Mouse (Mus musculus): Measurements from ENCODE around the gene Slk. TPM values are rescaled to one million over a fixed set of nuclear protein-coding genes. Genes with fewer than 3 reads are reported as not detected.
A peak's percentile ranks its signal among the peaks of the same experiment; 100 is the strongest.

The Slk gene
- total and polyA plus RNA-seq, 2 experiments from 2014 or later: 17.7 to 45.8 TPM

DNA sequence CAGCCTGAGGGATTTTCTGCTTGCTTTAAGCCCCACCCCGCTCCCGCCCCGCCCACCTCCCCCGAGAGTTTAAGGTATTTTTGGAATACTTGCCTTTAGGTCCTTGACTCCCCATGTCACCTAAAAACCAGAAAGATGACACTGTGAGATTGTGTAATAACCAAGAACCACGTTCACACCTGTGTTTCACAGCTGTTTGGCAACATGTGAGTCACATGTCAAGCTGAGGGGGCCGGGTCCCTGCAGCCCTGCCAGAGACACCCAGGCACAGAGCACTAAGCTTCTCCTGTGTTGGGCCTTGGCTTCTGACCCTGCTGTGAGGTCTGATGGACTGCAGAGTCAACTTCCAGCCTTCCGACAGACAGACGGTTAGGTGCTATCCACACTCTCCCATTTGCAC is 88.1 kb downstream of the Slk start:
- Histone ChIP-seq H3K9ac (replicated peaks; ENCODE audit: low read depth, low read length) (no peak overlapping the region), H3K9me3 (replicated peaks; ENCODE audit: control insufficient read depth, low read length) (no peaks in the 10 kb centered on the region), H3K27me3 (ENCODE audit: control insufficient read depth, insufficient read depth, low read length) (no peaks in the 10 kb centered on the region), H3K36me3 (replicated peaks; ENCODE audit: control insufficient read depth, insufficient read depth, low read length) (no peaks in the 10 kb centered on the region), H3K4me1 (ENCODE audit: control insufficient read depth, insufficient read depth) (no peaks in the 10 kb centered on the region), H3K4me2 (ENCODE audit: low read depth, low read length) (no peak overlapping the region), H3K4me3 (ENCODE audit: low read depth, low read length) (no peak overlapping the region), H3K27ac (ENCODE audit: low read depth) (no peak overlapping the region)
- ATAC-seq (ENCODE audit: insufficient read depth, low read depth) (no peak), DNase-seq (ENCODE audit: low spot score) (no peak)
- WGBS: 58% methylated on average over 8 of the region's 8 CpGs
- TF ChIP-seq EP300 (IDR thresholded peaks at IDR 0.05; ENCODE audit: low read depth) (no peak), CTCF (IDR thresholded peaks at IDR 0.05; ENCODE audit: low read depth) (no peak)

DNA sequence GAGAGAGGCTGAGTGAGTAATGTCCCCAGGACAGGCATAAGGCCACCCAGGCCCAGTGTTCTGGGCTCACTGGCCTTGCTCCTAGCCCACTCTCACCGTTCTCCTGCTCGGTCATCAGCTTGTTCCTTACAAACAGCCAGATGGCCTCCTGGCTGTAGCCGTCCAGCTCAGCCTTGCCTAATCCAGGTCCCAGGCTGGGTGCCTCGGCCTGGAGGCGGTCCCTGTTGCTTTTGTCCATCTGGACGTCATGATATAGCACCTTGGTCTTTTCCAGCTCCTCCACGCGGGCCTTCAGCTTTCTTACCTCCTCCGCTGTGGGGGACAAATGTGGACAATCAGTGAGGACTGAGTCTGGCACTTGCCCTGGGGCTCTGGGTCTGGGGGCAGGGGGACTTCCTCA is 88.9 kb downstream of the Slk start:
- Histone ChIP-seq H3K27me3 (ENCODE audit: control insufficient read depth, insufficient read depth, low read length) (no peaks in the 10 kb centered on the region), H3K27ac (ENCODE audit: low read depth) (no peak overlapping the region), H3K9ac (replicated peaks; ENCODE audit: low read depth, low read length) (no peak overlapping the region), H3K36me3 (replicated peaks; ENCODE audit: control insufficient read depth, insufficient read depth, low read length) (no peaks in the 10 kb centered on the region), H3K4me2 (ENCODE audit: low read depth, low read length) (no peak overlapping the region), H3K4me3 (ENCODE audit: low read depth, low read length) (no peak overlapping the region), H3K4me1 (ENCODE audit: control insufficient read depth, insufficient read depth) (no peaks in the 10 kb centered on the region), H3K9me3 (replicated peaks; ENCODE audit: control insufficient read depth, low read length) (no peaks in the 10 kb centered on the region)
- TF ChIP-seq CTCF (IDR thresholded peaks at IDR 0.05; ENCODE audit: low read depth) (no peak), EP300 (IDR thresholded peaks at IDR 0.05; ENCODE audit: low read depth) (no peak)
- DNase-seq (ENCODE audit: low spot score) (no peak), ATAC-seq (ENCODE audit: insufficient read depth, low read depth) (no peak)
- 68% methylated on average over 9 of the region's 9 CpGs for WGBS

DNA sequence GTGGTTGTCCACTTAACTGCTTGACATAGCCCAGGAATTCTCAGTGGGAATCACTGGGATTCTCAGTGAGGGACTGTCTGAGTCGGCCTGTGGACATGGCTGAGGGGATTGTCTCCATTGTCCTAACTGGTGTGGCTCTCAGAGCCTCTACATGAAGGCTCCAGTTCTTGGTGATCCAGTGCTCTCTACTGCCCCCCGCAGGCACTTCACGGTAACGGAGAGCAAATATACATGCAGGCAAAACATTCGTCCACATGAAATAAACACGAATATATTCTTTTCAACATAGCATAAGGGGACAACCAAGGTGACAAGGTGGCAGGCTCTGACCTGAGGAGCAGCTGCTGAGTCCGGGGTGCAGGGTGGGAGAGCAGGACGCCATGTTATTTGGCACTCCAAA is 94.9 kb downstream of the Slk start:
- 44% methylated on average over 8 of the region's 8 CpGs for WGBS
- Histone ChIP-seq H3K9me3 (replicated peaks; ENCODE audit: control insufficient read depth, low read length) (no peaks in the 10 kb centered on the region), H3K9ac (replicated peaks; ENCODE audit: low read depth, low read length) (no peak overlapping the region), H3K4me1 (ENCODE audit: control insufficient read depth, insufficient read depth) (no peaks in the 10 kb centered on the region), H3K36me3 (replicated peaks; ENCODE audit: control insufficient read depth, insufficient read depth, low read length) (no peaks in the 10 kb centered on the region), H3K4me3 (ENCODE audit: low read depth, low read length) (no peak overlapping the region), H3K4me2 (ENCODE audit: low read depth, low read length) (no peak overlapping the region), H3K27ac (ENCODE audit: low read depth) (no peak overlapping the region), H3K27me3 (ENCODE audit: control insufficient read depth, insufficient read depth, low read length) (no peaks in the 10 kb centered on the region)
- peak; percentile 39; the same call in 1 of the 2 replicates for ATAC-seq (ENCODE audit: insufficient read depth, low read depth)
- peak; percentile 62 for TF ChIP-seq CTCF (IDR thresholded peaks at IDR 0.05; ENCODE audit: low read depth)
- no peak for TF ChIP-seq EP300 (IDR thresholded peaks at IDR 0.05; ENCODE audit: low read depth)
- DNase-seq (ENCODE audit: low spot score): no peak

DNA sequence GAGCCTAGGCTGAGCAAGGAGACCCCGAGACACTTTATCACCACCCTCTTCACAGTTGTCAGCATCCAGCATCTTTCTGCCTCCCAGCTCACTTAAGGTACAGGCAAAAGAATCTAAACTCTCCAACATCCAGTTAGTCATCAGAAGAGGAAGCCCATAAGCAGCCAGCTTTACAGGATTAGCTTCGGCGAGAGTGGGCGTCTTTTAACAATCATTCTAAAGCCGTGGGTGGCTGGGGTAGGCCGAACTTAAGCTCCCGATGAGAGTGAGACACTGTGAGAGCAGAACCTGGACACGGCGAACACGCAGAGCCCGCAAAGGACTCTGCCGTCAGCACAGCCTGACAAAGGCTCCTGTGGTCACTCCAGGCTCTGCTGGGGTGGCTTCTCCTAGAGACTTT is 99.2 kb downstream of the Slk start:
- Histone ChIP-seq H3K36me3 (replicated peaks; ENCODE audit: control insufficient read depth, insufficient read depth, low read length) (no peaks in the 10 kb centered on the region), H3K9me3 (replicated peaks; ENCODE audit: control insufficient read depth, low read length) (no peaks in the 10 kb centered on the region), H3K4me3 (ENCODE audit: low read depth, low read length) (no peak overlapping the region), H3K27ac (ENCODE audit: low read depth) (no peak overlapping the region), H3K4me2 (ENCODE audit: low read depth, low read length) (no peak overlapping the region), H3K9ac (replicated peaks; ENCODE audit: low read depth, low read length) (no peak overlapping the region), H3K4me1 (ENCODE audit: control insufficient read depth, insufficient read depth) (no peaks in the 10 kb centered on the region; the same call in 1 of the 2 replicates), H3K27me3 (ENCODE audit: control insufficient read depth, insufficient read depth, low read length) (no peaks in the 10 kb centered on the region)
- no peak for TF ChIP-seq EP300 (IDR thresholded peaks at IDR 0.05; ENCODE audit: low read depth)
- no peak for TF ChIP-seq CTCF (IDR thresholded peaks at IDR 0.05; ENCODE audit: low read depth)
- WGBS: 75% methylated on average over 12 of the region's 12 CpGs
- DNase-seq (ENCODE audit: low spot score): no peak
- no peak for ATAC-seq (ENCODE audit: insufficient read depth, low read depth)

DNA sequence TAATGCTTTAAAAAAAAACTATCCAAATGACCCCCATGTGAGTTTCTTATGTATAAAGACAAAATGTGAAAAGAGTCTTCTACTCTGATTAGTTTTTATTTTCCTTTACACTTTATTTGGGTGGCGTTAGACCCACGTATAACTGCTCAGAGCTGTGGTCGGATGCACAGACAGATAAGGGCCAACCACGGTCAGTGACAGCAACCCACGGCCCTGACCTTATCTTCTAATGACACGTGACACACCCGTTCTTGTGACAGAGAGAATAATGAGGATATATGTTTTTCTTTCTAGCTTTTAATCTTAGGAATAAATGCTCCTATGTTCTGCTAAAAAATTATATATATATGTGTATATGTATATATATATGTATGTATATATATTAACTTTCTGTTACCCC is 110.1 kb downstream of the Slk start:
- H3K4me1 ChIP-seq (ENCODE audit: control insufficient read depth, insufficient read depth): no peaks in the 10 kb centered on the region

DNA sequence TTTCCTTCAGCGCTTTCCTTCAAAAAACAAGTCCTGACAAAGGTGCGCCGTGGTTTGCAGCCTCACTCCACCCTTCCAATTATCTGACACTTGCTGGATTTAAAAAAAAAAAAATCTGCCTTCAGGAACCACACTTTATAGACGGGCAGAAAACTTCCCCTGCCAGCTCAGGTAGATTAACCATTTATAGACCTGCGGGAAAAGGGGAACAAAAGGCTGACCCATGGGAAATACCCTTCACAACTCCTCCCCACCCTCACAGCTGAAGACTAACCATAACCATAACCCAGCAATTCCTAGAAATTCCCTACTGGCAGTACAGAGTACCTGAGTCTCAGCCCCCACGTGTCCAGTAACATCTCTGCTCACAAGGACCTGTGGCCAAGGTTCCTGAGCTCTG is 112.5 kb downstream of the Slk start, which contains the start of gene Col17a1:
Col17a1 (minus strand) TSS at position 101 of the 400 bp plus-strand sequence.
- DNase-seq (ENCODE audit: low spot score): no peak
- Histone ChIP-seq H3K36me3 (replicated peaks; ENCODE audit: control insufficient read depth, insufficient read depth, low read length) (no peaks in the 10 kb centered on the region), H3K9ac (replicated peaks; ENCODE audit: low read depth, low read length) (no peak within 1 kb of the TSS), H3K4me2 (ENCODE audit: low read depth, low read length) (no peak within 1 kb of the TSS), H3K9me3 (replicated peaks; ENCODE audit: control insufficient read depth, low read length) (no peaks in the 10 kb centered on the region), H3K4me3 (ENCODE audit: low read depth, low read length) (no peak within 1 kb of the TSS), H3K4me1 (ENCODE audit: control insufficient read depth, insufficient read depth) (no peaks in the 10 kb centered on the region), H3K27me3 (ENCODE audit: control insufficient read depth, insufficient read depth, low read length) (no peaks in the 10 kb centered on the region), H3K27ac (ENCODE audit: low read depth) (no peak within 1 kb of the TSS)
- no peak for TF ChIP-seq CTCF (IDR thresholded peaks at IDR 0.05; ENCODE audit: low read depth)
- no peak for TF ChIP-seq EP300 (IDR thresholded peaks at IDR 0.05; ENCODE audit: low read depth)
- ATAC-seq (ENCODE audit: insufficient read depth, low read depth): no peak
- 72% methylated on average over 6 of the region's 6 CpGs for WGBS

More for the DNA sequence above, 110.1 kb downstream of the Slk start:
- no peaks in the 10 kb centered on the region for H3K36me3 ChIP-seq (replicated peaks; ENCODE audit: control insufficient read depth, insufficient read depth, low read length)
- 59% methylated on average over 7 of the region's 7 CpGs for WGBS
- no peak overlapping the region for H3K4me3 ChIP-seq (ENCODE audit: low read depth, low read length)
- no peaks in the 10 kb centered on the region for H3K9me3 ChIP-seq (replicated peaks; ENCODE audit: control insufficient read depth, low read length)
- H3K9ac ChIP-seq (replicated peaks; ENCODE audit: low read depth, low read length): no peak overlapping the region
- H3K4me2 ChIP-seq (ENCODE audit: low read depth, low read length): no peak overlapping the region
- TF ChIP-seq EP300 (IDR thresholded peaks at IDR 0.05; ENCODE audit: low read depth) (no peak), CTCF (IDR thresholded peaks at IDR 0.05; ENCODE audit: low read depth) (no peak)
- DNase-seq (ENCODE audit: low spot score) (no peak), ATAC-seq (ENCODE audit: insufficient read depth, low read depth) (no peak)
- H3K27ac ChIP-seq (ENCODE audit: low read depth): no peak overlapping the region
- no peaks in the 10 kb centered on the region for H3K27me3 ChIP-seq (ENCODE audit: control insufficient read depth, insufficient read depth, low read length)

Other genes with a start within 250 kb of the Slk start
- gene Sh3pxd2a, start 115.3 kb upstream of the Slk start, total RNA-seq (2014; rRNA removed; ENCODE audit: low replicate concordance): 45.0 and 47.2 TPM in 2 replicates
- gene Sh3pxd2a, start 115.3 kb upstream of the Slk start, polyA plus RNA-seq (2015; fragmentation: Nextera tagmentation; extraction: Ambion mirVana): 2.9 and 3.4 TPM in 2 replicates
- 26.1 and 71.6 TPM in 2 replicates for gene Stn1, start 42.2 kb upstream of the Slk start, total RNA-seq (2014; rRNA removed; ENCODE audit: low replicate concordance)
- gene Stn1, start 42.2 kb upstream of the Slk start, polyA plus RNA-seq (2015; fragmentation: Nextera tagmentation; extraction: Ambion mirVana): 20.1 and 21.6 TPM in 2 replicates
- gene Col17a1, start 112.4 kb downstream of the Slk start, total RNA-seq (2014; rRNA removed; ENCODE audit: low replicate concordance): 2.0 TPM in 1 of 2 replicates, not detected in the other
- 0.26 and 0.27 TPM in 2 replicates for gene Col17a1, start 112.4 kb downstream of the Slk start, polyA plus RNA-seq (2015; fragmentation: Nextera tagmentation; extraction: Ambion mirVana)
- 61.9 and 62.1 TPM in 2 replicates for gene Sfr1, start 152.0 kb downstream of the Slk start, total RNA-seq (2014; rRNA removed; ENCODE audit: low replicate concordance)
- 151 and 175 TPM in 2 replicates for gene Sfr1, start 152.0 kb downstream of the Slk start, polyA plus RNA-seq (2015; fragmentation: Nextera tagmentation; extraction: Ambion mirVana)

Data from heart, postnatal 0 days (tissue).